In the genomic region with DNA sequence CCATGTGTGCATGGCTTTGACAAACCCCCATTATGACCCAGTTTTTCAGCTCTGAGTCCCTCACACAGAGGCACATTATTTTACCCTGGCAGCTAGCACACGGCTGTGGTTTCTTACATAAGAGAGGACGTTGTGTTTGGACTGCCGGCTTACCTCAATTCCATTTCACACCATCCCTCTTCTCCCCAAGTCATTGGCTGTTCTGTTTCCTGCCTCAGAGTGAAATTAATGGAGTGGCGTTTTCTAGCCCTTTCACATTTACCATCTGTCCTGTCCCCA, we compare ENCODE assay signal across 15 mouse cellular contexts.
DNase-seq lines count a peak whose midpoint lies in the region; ATAC-seq lines count a peak whose summit lies in the region.
"Had no signal": no experiment of that assay in that cellular context is flagged by ENCODE, and none has a peak within 500 bp of the region (broad histone marks: within the 10 kb centered on the region; RNA-seq: fewer than 3 reads in every experiment).

No protein-coding gene starts in this region.

- no peaks in the 10 kb centered on the region for H3K27me3 ChIP-seq in embryonic facial prominence, embryonic 13.5 days
- no peaks in the 10 kb centered on the region for H3K27me3 ChIP-seq in embryonic facial prominence, embryonic 10.5 days (replicated peaks; ENCODE audit: low read depth, poor library complexity, severe bottlenecking)
- no peaks in the 10 kb centered on the region for H3K27me3 ChIP-seq in kidney, embryonic 16.5 days (ENCODE audit: insufficient read depth, low read length)
- no peaks in the 10 kb centered on the region for H3K27me3 ChIP-seq in limb, embryonic 10.5 days (ENCODE audit: low read depth, poor library complexity, severe bottlenecking)
- H3K27me3 ChIP-seq: heart, embryonic 15.5 days; midbrain, embryonic 12.5 days had no signal

- H3K36me3 ChIP-seq in embryonic facial prominence, embryonic 13.5 days: peaks cover 10% of the 10 kb centered on the region
- peaks cover 16% of the 10 kb centered on the region for H3K36me3 ChIP-seq in embryonic facial prominence, embryonic 10.5 days (replicated peaks)
- H3K36me3 ChIP-seq in kidney, embryonic 16.5 days (ENCODE audit: insufficient read depth, low read length): peaks cover 7% of the 10 kb centered on the region
- peaks cover 10% of the 10 kb centered on the region for H3K36me3 ChIP-seq in limb, embryonic 10.5 days

- WGBS in embryonic facial prominence, embryonic 13.5 days: 61% methylated on average over 4 of the region's 4 CpGs
- 68% methylated on average over 4 of the region's 4 CpGs for WGBS in embryonic facial prominence, embryonic 10.5 days
- WGBS in kidney, embryonic 16.5 days: 54% methylated on average over 4 of the region's 4 CpGs
- 61% methylated on average over 4 of the region's 4 CpGs for WGBS in limb, embryonic 10.5 days

- no peak overlapping the region for H3K9ac ChIP-seq in embryonic facial prominence, embryonic 13.5 days
- no peak overlapping the region for H3K9ac ChIP-seq in kidney, embryonic 16.5 days (replicated peaks; ENCODE audit: low read length)
- H3K9ac ChIP-seq: heart, embryonic 15.5 days; liver, embryonic 14.5 days; midbrain, embryonic 12.5 days had no signal

- DNase-seq in embryonic facial prominence, embryonic 10.5 days (ENCODE audit: low spot score): no peak
- no peak for DNase-seq in kidney, postnatal 14 days
- peak; percentile 92 for DNase-seq in Muller cell, postnatal 12 days (ENCODE audit: inconsistent ontology term)
- DNase-seq in limb, embryonic 10.5 days (ENCODE audit: low spot score): no peak
- no peak for DNase-seq in lung, postnatal 4 days
- DNase-seq: cerebellum, adult 9-11 months; kidney, postnatal 25 days; lung, postnatal 10 days had no signal

- no peaks in the 10 kb centered on the region for H3K9me3 ChIP-seq in embryonic facial prominence, embryonic 13.5 days
- no peaks in the 10 kb centered on the region for H3K9me3 ChIP-seq in embryonic facial prominence, embryonic 10.5 days
- no peaks in the 10 kb centered on the region for H3K9me3 ChIP-seq in kidney, embryonic 16.5 days (ENCODE audit: low read length)
- H3K9me3 ChIP-seq in limb, embryonic 10.5 days (replicated peaks): no peaks in the 10 kb centered on the region
- H3K9me3 ChIP-seq: heart, embryonic 15.5 days; midbrain, embryonic 12.5 days had no signal

- peak overlapping the region; percentile 81 for H3K27ac ChIP-seq in embryonic facial prominence, embryonic 13.5 days
- H3K27ac ChIP-seq in embryonic facial prominence, embryonic 10.5 days (replicated peaks): no peak overlapping the region
- H3K27ac ChIP-seq in kidney, embryonic 16.5 days (ENCODE audit: low read length): peak overlapping the region; percentile 57; the same call in 1 of the 2 replicates
- H3K27ac ChIP-seq in limb, embryonic 10.5 days: peak overlapping the region; percentile 77; the same call in 1 of the 2 replicates
- H3K27ac ChIP-seq: heart, embryonic 15.5 days; left cerebral cortex, adult 2 months; liver, embryonic 14.5 days; midbrain, embryonic 12.5 days had no signal

- no peak overlapping the region for H3K4me3 ChIP-seq in embryonic facial prominence, embryonic 13.5 days
- no peak overlapping the region for H3K4me3 ChIP-seq in embryonic facial prominence, embryonic 10.5 days
- no peak overlapping the region for H3K4me3 ChIP-seq in kidney, embryonic 16.5 days (ENCODE audit: low read length)
- no peak overlapping the region for H3K4me3 ChIP-seq in limb, embryonic 10.5 days
- H3K4me3 ChIP-seq: heart, embryonic 15.5 days; left cerebral cortex, adult 2 months; midbrain, embryonic 12.5 days had no signal

- ATAC-seq in embryonic facial prominence, embryonic 13.5 days (ENCODE audit: insufficient number of reproducible peaks, insufficient read depth, low FRiP score, low TSS enrichment, low read depth): peak; percentile 65; the same call in 1 of the 2 replicates
- no peak for ATAC-seq in kidney, embryonic 16.5 days (ENCODE audit: low FRiP score, low TSS enrichment)
- no peak for ATAC-seq in inflammation-experienced regulatory T-cells, adult 6 months

- H3K4me2 ChIP-seq in embryonic facial prominence, embryonic 13.5 days: no peak overlapping the region
- no peak overlapping the region for H3K4me2 ChIP-seq in kidney, embryonic 16.5 days (replicated peaks; ENCODE audit: low read depth, low read length)
- H3K4me2 ChIP-seq: heart, embryonic 15.5 days; midbrain, embryonic 12.5 days had no signal

- H3K4me1 ChIP-seq in embryonic facial prominence, embryonic 13.5 days: peaks cover 33% of the 10 kb centered on the region
- peaks cover 22% of the 10 kb centered on the region for H3K4me1 ChIP-seq in embryonic facial prominence, embryonic 10.5 days
- H3K4me1 ChIP-seq in kidney, embryonic 16.5 days (ENCODE audit: insufficient read depth, low read length): peaks cover 7% of the 10 kb centered on the region
- peaks cover 30% of the 10 kb centered on the region for H3K4me1 ChIP-seq in limb, embryonic 10.5 days
- H3K4me1 ChIP-seq: heart, embryonic 15.5 days; midbrain, embryonic 12.5 days had no signal
